Comparison of ENCODE assay signal across 8 mouse cellular contexts in the genomic region with DNA sequence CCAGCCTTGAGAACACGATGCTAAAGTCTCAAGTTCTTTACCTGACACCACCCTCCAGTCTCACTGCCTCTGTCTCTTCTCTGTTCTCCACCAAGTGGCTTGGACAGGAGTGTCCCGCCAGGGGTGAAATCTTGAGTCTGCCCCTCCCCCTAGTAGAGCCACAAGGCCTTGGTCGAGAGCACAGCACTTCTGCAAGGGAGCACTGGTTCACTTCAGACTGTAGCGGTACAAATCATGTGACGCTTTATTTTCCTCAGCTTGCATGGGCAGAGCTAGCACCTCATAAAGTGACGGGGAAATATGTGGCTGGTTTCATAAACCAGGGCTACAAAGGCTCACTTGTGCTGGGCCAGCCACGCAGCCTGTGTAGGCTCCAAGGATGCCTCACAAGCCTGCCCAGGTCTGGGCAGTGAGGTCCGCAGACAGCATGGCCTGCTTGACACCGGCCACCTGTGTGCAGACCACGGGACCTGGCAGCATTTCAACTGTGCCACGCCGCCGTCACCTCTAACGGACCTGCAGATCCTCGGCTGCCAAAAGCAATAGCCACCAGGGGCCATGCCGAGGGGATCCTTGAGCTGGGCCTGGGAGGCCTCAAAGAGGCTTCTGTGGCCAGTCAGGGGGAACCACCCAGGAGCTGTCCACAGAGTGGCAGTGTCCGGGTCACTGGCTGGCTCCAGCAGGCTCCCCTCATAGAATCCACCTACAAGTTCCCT. TPM values are rescaled to one million over a fixed set of nuclear protein-coding genes. Genes with fewer than 3 reads are reported as not detected.
DNase-seq lines count a peak whose midpoint lies in the region; ATAC-seq and TF ChIP-seq lines count a peak whose summit lies in the region.

No protein-coding gene starts in this region.

- H3K4me3 ChIP-seq in neural tube, embryonic 11.5 days (ENCODE audit: low read depth, low read length), result no peak overlapping the region
- H3K4me3 ChIP-seq in kidney, postnatal 0 days (replicated peaks; ENCODE audit: low read depth, low read length), result no peak overlapping the region
- no peak overlapping the region for H3K4me3 ChIP-seq in neural tube, embryonic 15.5 days (replicated peaks)

- H3K9ac ChIP-seq in neural tube, embryonic 11.5 days (ENCODE audit: low read length), result no peak overlapping the region
- H3K9ac ChIP-seq in kidney, postnatal 0 days (ENCODE audit: low read depth, low read length), result no peak overlapping the region
- no peak overlapping the region for H3K9ac ChIP-seq in neural tube, embryonic 15.5 days (replicated peaks)

- H3K36me3 ChIP-seq in neural tube, embryonic 11.5 days (ENCODE audit: control insufficient read depth, insufficient read depth, low read length), result no peaks in the 10 kb centered on the region
- H3K36me3 ChIP-seq in kidney, postnatal 0 days (ENCODE audit: insufficient read depth, low read length), result no peaks in the 10 kb centered on the region
- no peaks in the 10 kb centered on the region for H3K36me3 ChIP-seq in neural tube, embryonic 15.5 days

- 74% methylated on average over 17 of the region's 17 CpGs for WGBS in neural tube, embryonic 11.5 days
- 31% methylated on average over 17 of the region's 17 CpGs for WGBS in kidney, postnatal 0 days
- WGBS in neural tube, embryonic 15.5 days, result 62% methylated on average over 17 of the region's 17 CpGs

- peak; percentile 36 to 60 for DNase-seq in cerebellum, postnatal 14 days
- DNase-seq in cerebellum, adult 11-12 months, result no peak
- DNase-seq in neural tube, embryonic 11.5 days (ENCODE audit: low spot score), result no peak
- DNase-seq in neural tube, embryonic 10.5 days (ENCODE audit: extremely low spot score, low spot score), result no peak
- DNase-seq in kidney, postnatal 0 days (ENCODE audit: low spot score), result no peak
- no peak for DNase-seq in thymus, adult 18-20 months
- no peak for DNase-seq in spleen, postnatal 10 days (ENCODE audit: low spot score in 2 of 2)

- 0 out of 2 replicates have a peak, but pooled peaks have one; percentile 17 for ATAC-seq in neural tube, embryonic 11.5 days (ENCODE audit: insufficient read depth, low FRiP score, low TSS enrichment)
- peak; percentile 68 for ATAC-seq in kidney, postnatal 0 days (replicated peaks; ENCODE audit: low FRiP score, low read depth)
- ATAC-seq in neural tube, embryonic 15.5 days (ENCODE audit: low FRiP score), result no peak

- no peaks in the 10 kb centered on the region for H3K9me3 ChIP-seq in neural tube, embryonic 11.5 days (ENCODE audit: control insufficient read depth, low read length)
- H3K9me3 ChIP-seq in kidney, postnatal 0 days (replicated peaks; ENCODE audit: low read length), result no peaks in the 10 kb centered on the region
- no peaks in the 10 kb centered on the region for H3K9me3 ChIP-seq in neural tube, embryonic 15.5 days (replicated peaks)

- no peaks in the 10 kb centered on the region for H3K27me3 ChIP-seq in neural tube, embryonic 11.5 days (ENCODE audit: control insufficient read depth, insufficient read depth, low read length)
- H3K27me3 ChIP-seq in kidney, postnatal 0 days (ENCODE audit: insufficient read depth, low read length), result no peaks in the 10 kb centered on the region
- no peaks in the 10 kb centered on the region for H3K27me3 ChIP-seq in neural tube, embryonic 15.5 days (replicated peaks)

- H3K27ac ChIP-seq in neural tube, embryonic 11.5 days (ENCODE audit: low read depth, low read length), result no peak overlapping the region
- peak overlapping the region; percentile 74 for H3K27ac ChIP-seq in kidney, postnatal 0 days
- H3K27ac ChIP-seq in neural tube, embryonic 15.5 days (replicated peaks), result 0 out of 2 replicates have a peak overlapping the region, but pooled peaks have one; percentile 9

- H3K4me2 ChIP-seq in neural tube, embryonic 11.5 days (ENCODE audit: low read depth), result no peak overlapping the region
- no peak overlapping the region for H3K4me2 ChIP-seq in kidney, postnatal 0 days (ENCODE audit: low read length)
- H3K4me2 ChIP-seq in neural tube, embryonic 15.5 days, result no peak overlapping the region

- 0 out of 2 replicates have a peak, but pooled peaks have one; percentile 23 for TF ChIP-seq CTCF in kidney, postnatal 0 days (IDR thresholded peaks at IDR 0.05; ENCODE audit: low read depth)

- peaks cover 27% of the 10 kb centered on the region for H3K4me1 ChIP-seq in neural tube, embryonic 11.5 days (ENCODE audit: control insufficient read depth, insufficient read depth, low read length)
- peaks cover 45% of the 10 kb centered on the region for H3K4me1 ChIP-seq in kidney, postnatal 0 days (replicated peaks; ENCODE audit: insufficient read depth, low read length)
- H3K4me1 ChIP-seq in neural tube, embryonic 15.5 days, result peaks cover 39% of the 10 kb centered on the region

RNA-seq across cellular contexts. Expression of gene Spsb4, which starts 56.5 kb away (rescaled TPM):
- polyA plus RNA-seq in neural tube, embryonic 11.5 days (2014; fragmentation: Nextera tagmentation; extraction: Ambion mirVana), result 115 and 125 TPM in 2 replicates
- 55.3 and 61.7 TPM in 2 replicates for polyA plus RNA-seq in kidney, postnatal 0 days (2015; fragmentation: Nextera tagmentation; extraction: Ambion mirVana)
- polyA plus RNA-seq in neural tube, embryonic 15.5 days (2015; fragmentation: Nextera tagmentation; extraction: Ambion mirVana), result 28.5 and 31.0 TPM in 2 replicates

Comparison
In these comparisons a context has a peak if more than half of its experiments do, and no peak if none do; other contexts are left out.
1. DNase-seq: peak in cerebellum, postnatal 14 days (2 of 2); none in cerebellum, adult 11-12 months (single experiment), neural tube, embryonic 11.5 days (single experiment), neural tube, embryonic 10.5 days (single experiment), kidney, postnatal 0 days (single experiment), thymus, adult 18-20 months (0 of 2) and spleen, postnatal 10 days (0 of 2).